Comparison of ENCODE assay signal across 12 mouse cellular contexts in genomic region chr8:104413770-104414169, GRCm38 (mm10). TPM values are rescaled to one million over a fixed set of nuclear protein-coding genes. Genes with fewer than 3 reads are reported as not detected.
A peak's percentile ranks its signal among the peaks of the same experiment; 100 is the strongest.
DNase-seq lines count a peak whose midpoint lies in the region; ATAC-seq and TF ChIP-seq lines count a peak whose summit lies in the region.
"Had no signal": no experiment of that assay in that cellular context is flagged by ENCODE, and none has a peak within 500 bp of the region (broad histone marks: within the 10 kb centered on the region; RNA-seq: fewer than 3 reads in every experiment).

No protein-coding gene starts in this region.

- TF ChIP-seq EP300 in heart, postnatal 0 days (IDR thresholded peaks at IDR 0.05; ENCODE audit: low read depth), result no peak

- no peaks in the 10 kb centered on the region for H3K27me3 ChIP-seq in heart, postnatal 0 days (ENCODE audit: control insufficient read depth, insufficient read depth, low read length)
- H3K27me3 ChIP-seq in midbrain, embryonic 10.5 days (ENCODE audit: low read depth, poor library complexity, severe bottlenecking), result no peaks in the 10 kb centered on the region
- no peaks in the 10 kb centered on the region for H3K27me3 ChIP-seq in midbrain, postnatal 0 days (ENCODE audit: insufficient read depth, low read length)
- H3K27me3 ChIP-seq in midbrain, embryonic 12.5 days, result no peaks in the 10 kb centered on the region
- H3K27me3 ChIP-seq: liver, embryonic 15.5 days had no signal

- H3K4me1 ChIP-seq in heart, postnatal 0 days (ENCODE audit: control insufficient read depth, insufficient read depth), result peaks cover 25% of the 10 kb centered on the region
- peaks cover 7% of the 10 kb centered on the region; the same call in 1 of the 2 replicates for H3K4me1 ChIP-seq in midbrain, embryonic 10.5 days
- no peaks in the 10 kb centered on the region for H3K4me1 ChIP-seq in midbrain, postnatal 0 days (ENCODE audit: insufficient read depth, low read length)
- no peaks in the 10 kb centered on the region for H3K4me1 ChIP-seq in midbrain, embryonic 12.5 days
- H3K4me1 ChIP-seq: liver, embryonic 15.5 days had no signal

- peaks cover 17% of the 10 kb centered on the region; the same call in 1 of the 2 replicates for H3K36me3 ChIP-seq in heart, postnatal 0 days (replicated peaks; ENCODE audit: control insufficient read depth, insufficient read depth, low read length)
- H3K36me3 ChIP-seq in midbrain, embryonic 10.5 days, result peaks cover 27% of the 10 kb centered on the region
- H3K36me3 ChIP-seq in midbrain, postnatal 0 days (ENCODE audit: insufficient read depth, low read length), result peaks cover 11% of the 10 kb centered on the region; the same call in 1 of the 2 replicates
- H3K36me3 ChIP-seq in midbrain, embryonic 12.5 days, result peaks cover 17% of the 10 kb centered on the region

- 43% methylated on average over 4 of the region's 4 CpGs for WGBS in heart, postnatal 0 days
- WGBS in midbrain, embryonic 10.5 days, result 83% methylated on average over 4 of the region's 4 CpGs
- WGBS in midbrain, postnatal 0 days, result 75% methylated on average over 4 of the region's 4 CpGs
- 79% methylated on average over 4 of the region's 4 CpGs for WGBS in midbrain, embryonic 12.5 days

- H3K4me2 ChIP-seq in heart, postnatal 0 days (ENCODE audit: low read depth, low read length), result no peak overlapping the region
- no peak overlapping the region for H3K4me2 ChIP-seq in midbrain, postnatal 0 days (ENCODE audit: low read depth, low read length, poor library complexity, severe bottlenecking)
- H3K4me2 ChIP-seq in midbrain, embryonic 12.5 days (replicated peaks), result no peak overlapping the region
- H3K4me2 ChIP-seq: liver, embryonic 15.5 days had no signal

- no peak overlapping the region for H3K4me3 ChIP-seq in heart, postnatal 0 days (ENCODE audit: low read depth, low read length)
- H3K4me3 ChIP-seq in midbrain, embryonic 10.5 days, result no peak overlapping the region
- H3K4me3 ChIP-seq in midbrain, postnatal 0 days (ENCODE audit: low read depth, low read length), result no peak overlapping the region
- no peak overlapping the region for H3K4me3 ChIP-seq in midbrain, embryonic 12.5 days
- H3K4me3 ChIP-seq: heart, adult 2 months; liver, embryonic 15.5 days had no signal

- intact Hi-C loops in gastrocnemius, postnatal 36 days (cut with DNase I), result no loop called here

- H3K27ac ChIP-seq in heart, postnatal 0 days (ENCODE audit: low read depth), result peak overlapping the region; percentile 66
- H3K27ac ChIP-seq in midbrain, embryonic 10.5 days (replicated peaks), result 0 out of 2 replicates have a peak overlapping the region, but pooled peaks have one; percentile 23
- H3K27ac ChIP-seq in midbrain, postnatal 0 days (ENCODE audit: low read depth, low read length), result no peak overlapping the region
- H3K27ac ChIP-seq in midbrain, embryonic 12.5 days (replicated peaks), result no peak overlapping the region
- H3K27ac ChIP-seq: heart, adult 2 months; liver, embryonic 15.5 days had no signal

- ATAC-seq in heart, postnatal 0 days (ENCODE audit: insufficient read depth, low read depth), result 0 out of 2 replicates have a peak, but pooled peaks have one; percentile 24
- ATAC-seq in midbrain, postnatal 0 days (ENCODE audit: low FRiP score), result no peak; the same call in 1 of the 2 replicates
- ATAC-seq in midbrain, embryonic 12.5 days (ENCODE audit: low FRiP score, low read depth), result 0 out of 2 replicates have a peak, but pooled peaks have one; percentile 38

- no peak for TF ChIP-seq CTCF in heart, postnatal 0 days (IDR thresholded peaks at IDR 0.05; ENCODE audit: low read depth)
- no peak for TF ChIP-seq CTCF in midbrain, postnatal 0 days (IDR thresholded peaks at IDR 0.05)

- no peaks in the 10 kb centered on the region for H3K9me3 ChIP-seq in heart, postnatal 0 days (replicated peaks; ENCODE audit: control insufficient read depth, low read length)
- H3K9me3 ChIP-seq in midbrain, embryonic 10.5 days (replicated peaks), result no peaks in the 10 kb centered on the region
- no peaks in the 10 kb centered on the region for H3K9me3 ChIP-seq in midbrain, postnatal 0 days (ENCODE audit: low read length)
- no peaks in the 10 kb centered on the region for H3K9me3 ChIP-seq in midbrain, embryonic 12.5 days
- H3K9me3 ChIP-seq: liver, embryonic 15.5 days had no signal

- no peak overlapping the region for H3K9ac ChIP-seq in heart, postnatal 0 days (replicated peaks; ENCODE audit: low read depth, low read length)
- no peak overlapping the region for H3K9ac ChIP-seq in midbrain, postnatal 0 days (replicated peaks; ENCODE audit: low read length, poor library complexity, severe bottlenecking)
- H3K9ac ChIP-seq in midbrain, embryonic 12.5 days (replicated peaks), result no peak overlapping the region
- H3K9ac ChIP-seq: liver, embryonic 15.5 days had no signal

- DNase-seq in heart, postnatal 0 days (ENCODE audit: low spot score), result no peak
- no peak for DNase-seq in heart, adult 9 months (ENCODE audit: low spot score in 2 of 2)
- no peak for DNase-seq in midbrain, embryonic 10.5 days (ENCODE audit: low spot score)
- no peak for DNase-seq in midbrain, postnatal 0 days (ENCODE audit: low spot score)
- no peak for DNase-seq in gastrocnemius, postnatal 36 days
- DNase-seq in spleen, postnatal 4 days (ENCODE audit: low spot score in 2 of 2), result no peak
- DNase-seq: adrenal gland, postnatal 14 days; cerebellum, adult 11 months; heart, adult 2 months; thymus, postnatal 36 days had no signal

RNA-seq across cellular contexts. Expression of gene Cmtm4, which starts 18.2 kb away (rescaled TPM):
- total RNA-seq in heart, postnatal 0 days (2014; rRNA removed; ENCODE audit: low replicate concordance), result 10.2 and 13.4 TPM in 2 replicates
- polyA plus RNA-seq in heart, postnatal 0 days (2015; fragmentation: Nextera tagmentation; extraction: Ambion mirVana), result 1.2 TPM in 2 replicates
- 1.7 and 1.8 TPM in 2 replicates for polyA plus RNA-seq in midbrain, embryonic 10.5 days (2016; fragmentation: Nextera tagmentation; extraction: Ambion mirVana)
- 38.7 and 39.8 TPM in 2 replicates for total RNA-seq in midbrain, postnatal 0 days (2014; rRNA removed)
- polyA plus RNA-seq in midbrain, postnatal 0 days (2015; fragmentation: Nextera tagmentation; extraction: Ambion mirVana), result 2.5 and 2.7 TPM in 2 replicates
- 2.0 and 2.5 TPM in 2 replicates for polyA plus RNA-seq in midbrain, embryonic 12.5 days (2016; fragmentation: Nextera tagmentation; extraction: Ambion mirVana)
- 1 to 10 TPM; 4.2 to 4.9 TPM for total RNA-seq in gastrocnemius, postnatal 36 days (2021)

RNA-seq across cellular contexts. Expression of gene Dync1li2, which starts 29.1 kb away (rescaled TPM):
- 11.0 and 20.2 TPM in 2 replicates for total RNA-seq in heart, postnatal 0 days (2014; rRNA removed; ENCODE audit: low replicate concordance)
- 36.5 and 38.8 TPM in 2 replicates for polyA plus RNA-seq in heart, postnatal 0 days (2015; fragmentation: Nextera tagmentation; extraction: Ambion mirVana)
- 80.1 and 96.1 TPM in 2 replicates for polyA plus RNA-seq in midbrain, embryonic 10.5 days (2016; fragmentation: Nextera tagmentation; extraction: Ambion mirVana)
- total RNA-seq in midbrain, postnatal 0 days (2014; rRNA removed), result 80.5 and 106 TPM in 2 replicates
- polyA plus RNA-seq in midbrain, postnatal 0 days (2015; fragmentation: Nextera tagmentation; extraction: Ambion mirVana), result 66.5 and 73.4 TPM in 2 replicates
- polyA plus RNA-seq in midbrain, embryonic 12.5 days (2016; fragmentation: Nextera tagmentation; extraction: Ambion mirVana), result 132 TPM in 2 replicates
- 100 to 1,000 TPM in 1 of 2 experiments, 10 to 100 TPM in 1; 82.6 to 121 TPM for total RNA-seq in gastrocnemius, postnatal 36 days (2021)

Comparison
In these comparisons a context has a peak if more than half of its experiments do, and no peak if none do; other contexts are left out.
1. H3K27ac ChIP-seq: peak in heart, postnatal 0 days (single experiment) and midbrain, embryonic 10.5 days (single experiment); none in midbrain, postnatal 0 days (single experiment) and midbrain, embryonic 12.5 days (single experiment).